Mouse (Mus musculus) liver, postnatal 0 days (tissue): Measurements from ENCODE around the gene Cdh8.

Experiments used
- CTCF ChIP-seq: sonication (generic); IDR thresholded peaks from 2 replicates; pipeline ENCODE4 v1.5.1; 2016; ENCODE audit warnings: antibody characterized with exemption, low read depth
- EP300 ChIP-seq: IDR thresholded peaks from 2 replicates; pipeline ENCODE4 v1.6.1; 2016; ENCODE audit warnings: antibody characterized with exemption, low read depth, mild to moderate bottlenecking

DNA sequence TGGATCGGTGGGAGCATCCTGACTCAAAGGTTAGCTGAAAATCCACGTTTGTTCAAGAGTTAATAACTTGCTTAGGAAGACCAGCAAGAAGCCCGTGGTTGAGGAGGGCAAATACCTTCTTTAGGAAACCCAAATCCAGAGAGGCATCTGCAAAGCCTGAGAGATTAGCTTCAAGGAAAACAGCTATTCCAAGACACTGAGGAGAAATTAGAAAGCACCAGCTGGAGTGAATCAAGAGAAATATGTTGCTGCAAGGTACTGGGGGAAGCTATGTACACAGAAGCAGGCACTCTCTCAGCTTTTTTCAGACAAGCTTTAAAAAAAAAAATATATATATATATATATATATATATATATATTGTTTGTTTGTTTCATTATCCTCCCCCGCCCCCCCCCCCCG lies 88.7 kb downstream of the Cdh8 start:
- TF ChIP-seq CTCF (no peak), EP300 (no peak)
